Mouse (Mus musculus): ENCODE data around the gene Olfr1123.

- TF ChIP-seq MYOD1 (IDR thresholded peaks at IDR 0.05; ENCODE audit: control insufficient read depth, insufficient read length, low read depth) (no peak), CTCF (IDR thresholded peaks at IDR 0.05; ENCODE audit: control insufficient read depth, insufficient read depth, insufficient read length) (no peak), USF1 (IDR thresholded peaks at IDR 0.05; ENCODE audit: low read depth) (no peak), CEBPB (IDR thresholded peaks at IDR 0.05; ENCODE audit: low read depth) (no peak), MAX (IDR thresholded peaks at IDR 0.05) (no peak)
Measured at GRCm38 (mm10) chr2:87437731-87438130, 21.3 kb downstream of the Olfr1123 start.
